Mouse (Mus musculus) limb, embryonic 11.5 days (tissue): ENCODE results near the gene Gmcl1. TPM values are rescaled to one million over a fixed set of nuclear protein-coding genes. Genes with fewer than 3 reads are reported as not detected.
A peak's percentile ranks its signal among the peaks of the same experiment; 100 is the strongest.

Source experiments
- ATAC-seq: fragments of 200-750 bp; cut with Nextera tagmentation; 2 replicates; pipeline ENCODE4 v1.8.0; 2017; ENCODE audit warnings: low read depth; ENCODE audit not compliant: insufficient number of reproducible peaks, low FRiP score, low TSS enrichment
- DNase-seq: peaks from one replicate; pipeline ENCODE4 v3.0.0-alpha.2; 2015; ENCODE audit warnings: low spot score
- H3K27ac ChIP-seq: fragments of 300-500 bp; sonication (generic); replicated peaks from 2 replicates; pipeline ENCODE4 v1.5.1; 2014; ENCODE audit warnings: low read depth, mild to moderate bottlenecking, low read length
- H3K27me3 ChIP-seq: fragments of 300-500 bp; sonication (generic); 2 replicates; pipeline ENCODE4 v1.6.1; 2014; ENCODE audit warnings: mild to moderate bottlenecking, low read length, mixed read lengths; ENCODE audit not compliant: control insufficient read depth, insufficient read depth
- H3K36me3 ChIP-seq: fragments of 300-500 bp; sonication (generic); 2 replicates; pipeline ENCODE4 v1.6.1; 2014; ENCODE audit warnings: mild to moderate bottlenecking, low read length, moderate library complexity, mixed read lengths; ENCODE audit not compliant: control insufficient read depth, insufficient read depth
- H3K4me1 ChIP-seq: fragments of 300-500 bp; sonication (generic); 2 replicates; pipeline ENCODE4 v1.6.1; 2014; ENCODE audit warnings: low read length, mixed read lengths; ENCODE audit not compliant: control insufficient read depth, insufficient read depth
- H3K4me2 ChIP-seq: fragments of 300-500 bp; sonication (generic); 2 replicates; pipeline ENCODE4 v1.6.1; 2014; ENCODE audit warnings: low read depth, mild to moderate bottlenecking, moderate library complexity; ENCODE audit not compliant: severe bottlenecking
- H3K4me3 ChIP-seq: fragments of 300-500 bp; sonication (generic); 2 replicates; pipeline ENCODE4 v1.5.1; 2014; ENCODE audit warnings: low read depth, low read length
- H3K9ac ChIP-seq: fragments of 300-500 bp; sonication (generic); 2 replicates; pipeline ENCODE4 v1.6.1; 2014; ENCODE audit warnings: mild to moderate bottlenecking, low read length
- H3K9me3 ChIP-seq: fragments of 300-500 bp; sonication (generic); 2 replicates; pipeline ENCODE4 v1.6.1; 2016; ENCODE audit warnings: low read length; ENCODE audit not compliant: control insufficient read depth
- WGBS: fragments of 180-500 bp; shearing (Covaris S2); extraction: QIAGEN DNeasy Blood & Tissue Kit; methylation state at CpG from one replicate; pipeline ENCODE4 v1.1.7; 2014; 5-methylcytosine and 5-hydroxymethylcytosine counted together
- polyA plus RNA-seq: library from polyadenylated mRNA; unstranded; fragments of >200 nt; fragmentation: Nextera tagmentation; extraction: Ambion mirVana; gene quantifications from 2 replicates; pipeline ENCODE4 v1.2.1, GENCODE M21; 2014

The Gmcl1 gene
- polyA plus RNA-seq, 1 experiment from 2014 or later: 43.0 TPM

GRCm38 (mm10) chr6:86683872-86684654 is 49.1 kb downstream of the Gmcl1 start, which contains the start of gene Snrnp27:
Gene Snrnp27, minus strand, starts transcription at chr6:86684522.
- peak within 1 kb of the TSS; percentile 69 for H3K9ac ChIP-seq
- H3K36me3 ChIP-seq: peaks cover 15% of the 10 kb centered on the region
- WGBS: 4% methylated on average over 32 of the region's 36 CpGs
- peak within 1 kb of the TSS; percentile 86 for H3K4me3 ChIP-seq
- DNase-seq: peak; percentile 98
- peak within 1 kb of the TSS; percentile 74 for H3K4me2 ChIP-seq
- H3K27ac ChIP-seq: 0 out of 2 replicates have a peak within 1 kb of the TSS, but pooled peaks have one; percentile 39
- no peaks in the 10 kb centered on the region for H3K9me3 ChIP-seq
- H3K27me3 ChIP-seq: no peaks in the 10 kb centered on the region
- no peaks in the 10 kb centered on the region for H3K4me1 ChIP-seq
- ATAC-seq: peak; percentile 87

- Histone ChIP-seq H3K4me2 (no peak overlapping the region), H3K9ac (no peak overlapping the region), H3K4me3 (no peak overlapping the region), H3K36me3 (peaks cover 18% of the 10 kb centered on the region), H3K27me3 (no peaks in the 10 kb centered on the region), H3K9me3 (no peaks in the 10 kb centered on the region), H3K4me1 (no peaks in the 10 kb centered on the region), H3K27ac (no peak overlapping the region)
- ATAC-seq: no peak
- no peak for DNase-seq
- WGBS: 89% methylated on average over 3 of the region's 3 CpGs
Measured at GRCm38 (mm10) chr6:86681289-86681688, 51.9 kb downstream of the Gmcl1 start.

- H3K4me3 ChIP-seq: no peak overlapping the region
- H3K4me1 ChIP-seq: no peaks in the 10 kb centered on the region
- no peak overlapping the region for H3K4me2 ChIP-seq
- peaks cover 25% of the 10 kb centered on the region for H3K36me3 ChIP-seq
- H3K9ac ChIP-seq: no peak overlapping the region
- DNase-seq: no peak
- H3K27ac ChIP-seq: no peak overlapping the region
- no peaks in the 10 kb centered on the region for H3K27me3 ChIP-seq
- 81% methylated on average over 6 of the region's 6 CpGs for WGBS
- no peak for ATAC-seq
- no peaks in the 10 kb centered on the region for H3K9me3 ChIP-seq
Measured at GRCm38 (mm10) chr6:86678341-86678740, 54.8 kb downstream of the Gmcl1 start.

- Histone ChIP-seq H3K9ac (no peak overlapping the region), H3K4me1 (0 out of 2 replicates have a peak, but pooled peaks cover 1% of the 10 kb centered on the region), H3K9me3 (no peaks in the 10 kb centered on the region), H3K36me3 (peaks cover 5% of the 10 kb centered on the region; the same call in 1 of the 2 replicates), H3K27me3 (no peaks in the 10 kb centered on the region), H3K4me3 (no peak overlapping the region), H3K4me2 (no peak overlapping the region), H3K27ac (no peak overlapping the region)
- ATAC-seq: no peak
- WGBS: 15% methylated on average over 2 of the region's 2 CpGs
- peak; percentile 52 for DNase-seq
Measured at GRCm38 (mm10) chr6:86670873-86671272, 62.3 kb downstream of the Gmcl1 start.

GRCm38 (mm10) chr6:86669240-86669727 is 63.9 kb downstream of the Gmcl1 start:
- Histone ChIP-seq H3K27ac (no peak overlapping the region), H3K4me3 (peak overlapping the region; percentile 87), H3K27me3 (no peaks in the 10 kb centered on the region), H3K9me3 (no peaks in the 10 kb centered on the region), H3K36me3 (peaks cover 2% of the 10 kb centered on the region; the same call in 1 of the 2 replicates), H3K4me1 (0 out of 2 replicates have a peak, but pooled peaks cover 2% of the 10 kb centered on the region), H3K9ac (no peak overlapping the region; the same call in 1 of the 2 replicates), H3K4me2 (peak overlapping the region; percentile 68)
- WGBS: under 1% methylated on average over 29 of the region's 37 CpGs
- DNase-seq (peak; percentile 100), ATAC-seq (peak; percentile 100)

GRCm38 (mm10) chr6:86668580-86669239 is 64.5 kb downstream of the Gmcl1 start, which contains the start of gene Mxd1:
Gene Mxd1, minus strand, starts transcription at chr6:86669161.
- Histone ChIP-seq H3K4me3 (peak within 1 kb of the TSS; percentile 87), H3K27ac (no peak within 1 kb of the TSS; the same call in 1 of the 2 replicates), H3K4me2 (peak within 1 kb of the TSS; percentile 95), H3K9me3 (no peaks in the 10 kb centered on the region), H3K4me1 (0 out of 2 replicates have a peak, but pooled peaks cover 2% of the 10 kb centered on the region), H3K27me3 (no peaks in the 10 kb centered on the region), H3K36me3 (peaks cover 2% of the 10 kb centered on the region; the same call in 1 of the 2 replicates), H3K9ac (peak within 1 kb of the TSS; percentile 76)
- no peak for DNase-seq
- WGBS: under 1% methylated on average over 68 of the region's 76 CpGs
- ATAC-seq: no peak

- DNase-seq (no peak), ATAC-seq (no peak)
- H3K27me3 ChIP-seq: no peaks in the 10 kb centered on the region
- no peak overlapping the region for H3K27ac ChIP-seq
- H3K9me3 ChIP-seq: no peaks in the 10 kb centered on the region
- H3K9ac ChIP-seq: no peak overlapping the region
- H3K4me2 ChIP-seq: no peak overlapping the region
- H3K4me3 ChIP-seq: no peak overlapping the region
- H3K4me1 ChIP-seq: 0 out of 2 replicates have a peak, but pooled peaks cover 2% of the 10 kb centered on the region
- 0 out of 2 replicates have a peak, but pooled peaks cover 2% of the 10 kb centered on the region for H3K36me3 ChIP-seq
- 90% methylated on average over 10 of the region's 10 CpGs for WGBS
Measured at GRCm38 (mm10) chr6:86667061-86667460, 66.1 kb downstream of the Gmcl1 start.
